Mouse (Mus musculus) T-helper 2 cell (primary cell): ENCODE measurements around the gene Olfr477.
"Not testable (repeated sequence)": the region's sequence is repeated elsewhere in the genome, so short reads cannot be mapped to it uniquely, and the experiment has no call there.

Source experiments
- in situ Hi-C: fragments of 300-600 bp; cut with MboI, MseI; formaldehyde crosslinking; loops from one replicate; pipeline ENCODE4 v1.15.1; 2025; ENCODE audit warnings: high pct_unique_total_duplicates

Olfr477 gene

DNA sequence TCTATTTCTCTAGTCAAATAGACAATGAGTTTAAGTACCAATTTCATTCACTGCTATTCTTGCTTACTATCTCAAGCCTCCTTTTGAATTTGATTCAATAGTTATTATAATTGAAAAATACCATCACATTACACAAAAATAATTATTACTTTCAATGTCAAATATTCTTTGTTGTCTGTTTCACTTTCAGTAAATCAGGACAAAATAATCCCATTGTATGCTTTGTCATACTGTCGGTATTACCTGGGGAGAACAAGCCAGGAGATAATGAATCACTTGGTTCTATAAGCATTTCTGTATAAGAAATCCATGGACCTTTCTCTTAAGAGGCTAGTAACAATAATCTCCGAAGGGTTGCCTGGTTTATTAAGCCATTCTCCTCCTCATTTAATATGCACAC is at the start of gene Olfr477:
TSS of gene Olfr477 (plus strand) at position 301 of the 400 bp plus-strand sequence.
- in situ Hi-C loops: no loop called here

DNA sequence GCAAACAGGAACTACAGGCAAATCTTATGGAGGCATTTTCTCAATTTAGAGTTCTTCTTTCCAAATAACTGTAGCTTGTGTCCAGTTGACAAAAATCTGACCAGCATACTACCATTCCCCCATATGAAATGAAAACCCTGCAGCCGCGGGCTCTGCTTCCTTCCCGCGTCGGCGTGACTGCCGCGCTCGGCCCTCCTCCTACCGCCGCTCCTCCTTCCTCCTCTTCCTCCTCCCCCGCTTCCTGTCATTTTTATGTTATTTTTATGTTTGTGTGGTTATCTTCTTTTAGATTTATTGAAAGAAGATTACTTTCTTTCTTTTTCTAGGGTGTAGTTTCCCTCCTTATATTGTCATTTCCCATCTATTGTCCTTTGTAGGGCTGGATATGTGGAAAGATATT is 34.0 kb upstream of the Olfr477 start:
- in situ Hi-C loops: not testable (repeated sequence)

DNA sequence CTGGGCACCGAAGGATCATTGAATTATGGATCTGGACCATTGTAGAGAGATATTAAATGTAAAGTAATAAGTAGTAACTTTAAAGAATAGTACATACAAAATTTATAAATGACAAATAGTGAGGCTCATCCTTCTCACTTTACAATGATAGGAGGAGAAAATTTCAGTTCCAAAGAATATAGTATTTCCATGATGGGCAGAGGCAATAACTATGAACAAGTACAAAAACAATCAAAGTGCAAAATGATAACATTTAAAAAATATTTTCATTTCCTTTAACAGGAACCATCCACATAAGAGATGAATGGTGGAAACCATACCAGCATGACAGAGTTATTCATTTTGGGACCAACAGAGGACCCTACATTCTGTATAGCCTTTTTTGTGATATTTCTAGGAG is 32.1 kb upstream of the Olfr477 start, which contains the start of gene Olfr474:
TSS of gene Olfr474 (plus strand) at position 301 of the 400 bp plus-strand sequence.
- in situ Hi-C loops: no loop called here

DNA sequence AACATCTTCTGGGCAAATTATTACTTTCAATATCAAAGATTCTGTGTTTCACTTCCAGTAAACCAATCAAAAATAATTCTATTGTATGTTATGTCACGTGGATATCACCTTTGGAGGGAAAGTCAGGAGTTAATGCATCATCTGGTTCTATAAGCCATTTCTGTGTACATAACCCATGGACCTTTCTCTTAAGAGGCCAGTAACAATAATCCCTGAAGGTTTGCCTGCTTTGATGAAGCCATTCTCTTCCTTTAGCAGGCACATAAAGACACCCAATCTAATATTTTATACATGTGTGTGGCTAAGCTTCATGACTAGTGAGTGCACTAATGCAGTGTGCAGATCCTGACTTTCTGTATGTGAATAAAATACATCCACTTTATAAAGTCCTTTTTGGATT is 22.0 kb upstream of the Olfr477 start, which contains the start of gene Olfr476:
TSS of gene Olfr476 (plus strand) at position 301 of the 400 bp plus-strand sequence.
- in situ Hi-C loops: no loop called here

DNA sequence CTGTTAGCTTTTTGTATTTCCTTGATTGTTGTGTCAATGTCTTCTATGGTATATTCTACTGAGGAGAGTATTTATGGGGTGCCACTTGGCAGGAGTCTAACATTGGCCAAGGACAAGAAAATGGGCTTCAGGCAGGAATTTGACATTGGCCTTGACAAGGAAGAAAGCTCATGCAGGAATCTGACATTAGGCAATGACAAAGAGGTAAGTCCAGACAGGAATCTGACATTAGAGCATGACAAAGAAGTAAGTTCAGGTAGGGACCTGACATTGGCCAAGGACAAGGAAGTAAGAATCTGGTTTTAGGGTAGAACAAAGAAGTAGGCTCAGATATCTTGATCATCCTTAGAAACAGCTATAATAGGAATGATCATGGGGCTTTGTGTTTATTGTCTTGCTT is 27.8 kb downstream of the Olfr477 start:
- in situ Hi-C loops: not testable (repeated sequence)

DNA sequence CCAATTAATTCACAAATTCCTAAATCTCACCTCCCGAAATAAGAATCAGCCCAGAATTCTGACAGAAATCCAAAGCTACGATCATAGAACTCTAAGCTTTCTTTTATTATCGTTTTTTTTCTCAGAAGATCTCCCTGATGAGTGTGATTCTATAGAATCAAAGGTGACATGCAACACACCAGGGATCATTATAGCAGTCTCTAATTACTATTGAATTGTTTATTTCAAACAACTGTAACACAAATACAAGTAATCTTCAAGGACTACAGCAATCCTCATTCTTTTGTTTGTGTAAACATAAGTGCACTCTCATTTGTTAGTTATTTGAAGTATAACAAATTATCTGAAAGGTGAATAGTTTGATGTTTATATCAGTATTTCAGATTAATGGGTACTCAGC is 47.4 kb downstream of the Olfr477 start, which contains the start of gene Olfr478:
TSS of gene Olfr478 (minus strand) at position 101 of the 400 bp plus-strand sequence.
- in situ Hi-C loops: no loop called here
